Mouse (Mus musculus) brain, embryonic 18.5 days (tissue): ENCODE data around the gene Tle6.

Experiments
- DNase-seq: peaks from one replicate; pipeline ENCODE4 v3.0.0-alpha.2; 2012; ENCODE audit warnings: low read depth, low spot score

The Tle6 gene

GRCm38 (mm10) chr10:81623441-81623840, 22.6 kb upstream of the Tle6 start:
- DNase-seq = no peak

- no peak for DNase-seq
Observed at GRCm38 (mm10) chr10:81620786-81621185, 19.9 kb upstream of the Tle6 start.

- DNase-seq = no peak
Observed at GRCm38 (mm10) chr10:81619976-81620375, 19.1 kb upstream of the Tle6 start.

- DNase-seq = no peak
Observed at GRCm38 (mm10) chr10:81615486-81615885, 14.6 kb upstream of the Tle6 start.

- no peak for DNase-seq
Observed at GRCm38 (mm10) chr10:81612779-81613178, 11.9 kb upstream of the Tle6 start.

GRCm38 (mm10) chr10:81608308-81608707, 7.4 kb upstream of the Tle6 start:
- DNase-seq = no peak

- DNase-seq = peak; percentile 95
Observed at GRCm38 (mm10) chr10:81605974-81606751, 5.3 kb upstream of the Tle6 start, which contains the start of gene BC025920. TSS of gene BC025920 (plus strand) at chr10:81606270.

GRCm38 (mm10) chr10:81605666-81605973, 4.7 kb upstream of the Tle6 start:
- no peak for DNase-seq

GRCm38 (mm10) chr10:81604968-81605665, 4.2 kb upstream of the Tle6 start:
- DNase-seq = peak; percentile 75

GRCm38 (mm10) chr10:81604019-81604967, 3.4 kb upstream of the Tle6 start:
- DNase-seq = no peak

- no peak for DNase-seq
Observed at GRCm38 (mm10) chr10:81602741-81603151, 1.9 kb upstream of the Tle6 start.

- no peak for DNase-seq
Observed at GRCm38 (mm10) chr10:81601396-81601905, 578 bp upstream of the Tle6 start.

- no peak for DNase-seq
Observed at GRCm38 (mm10) chr10:81600096-81600495, 777 bp downstream of the Tle6 start.

GRCm38 (mm10) chr10:81599630-81600029, 1.2 kb downstream of the Tle6 start:
- DNase-seq = no peak

GRCm38 (mm10) chr10:81598871-81599270, 2.0 kb downstream of the Tle6 start:
- DNase-seq = no peak

- DNase-seq = no peak
Observed at GRCm38 (mm10) chr10:81598342-81598741, 2.5 kb downstream of the Tle6 start.

- DNase-seq = no peak
Observed at GRCm38 (mm10) chr10:81597137-81597950, 3.5 kb downstream of the Tle6 start.

- DNase-seq = no peak
Observed at GRCm38 (mm10) chr10:81596611-81597010, 4.3 kb downstream of the Tle6 start.

- DNase-seq = no peak
Observed at GRCm38 (mm10) chr10:81595599-81595998, 5.3 kb downstream of the Tle6 start.

- DNase-seq = no peak
Observed at GRCm38 (mm10) chr10:81593935-81594334, 6.9 kb downstream of the Tle6 start.

GRCm38 (mm10) chr10:81593223-81593622, 7.7 kb downstream of the Tle6 start:
- DNase-seq = no peak
